Mouse (Mus musculus) erythroblast, embryonic 14.5 days (primary cell): ENCODE results near the gene Cd3eap.

Experiments used
- GATA1 ChIP-seq: IDR thresholded peaks from 2 replicates; pipeline ENCODE4 v1.6.1; 2012; ENCODE audit warnings: low read length, inconsistent platforms, mixed read lengths
- TAL1 ChIP-seq: IDR thresholded peaks from 3 replicates; pipeline ENCODE4 v1.6.1; 2012; ENCODE audit warnings: low read length, inconsistent platforms, mixed read lengths

- TF ChIP-seq GATA1 (no peak), TAL1 (no peak)
These were observed 24.4 kb upstream of the Cd3eap start for GRCm38 (mm10) chr7:19383708-19384107.
